Mouse (Mus musculus) olfactory bulb, adult 2 months (tissue): ENCODE data around the gene Thrap3.

Experiments used
- CTCF ChIP-seq: fragments of 200-500 bp; IDR thresholded peaks from 2 replicates; pipeline ENCODE4 v1.5.1; 2012; ENCODE audit warnings: low read depth, mild to moderate bottlenecking, low read length, moderate library complexity; ENCODE audit not compliant: insufficient read depth
- POLR2A ChIP-seq: fragments of 200-500 bp; IDR thresholded peaks from 2 replicates; pipeline ENCODE4 v1.6.1; 2012; ENCODE audit warnings: mild to moderate bottlenecking, low read depth, low read length, moderate library complexity; ENCODE audit not compliant: insufficient read depth

DNA sequence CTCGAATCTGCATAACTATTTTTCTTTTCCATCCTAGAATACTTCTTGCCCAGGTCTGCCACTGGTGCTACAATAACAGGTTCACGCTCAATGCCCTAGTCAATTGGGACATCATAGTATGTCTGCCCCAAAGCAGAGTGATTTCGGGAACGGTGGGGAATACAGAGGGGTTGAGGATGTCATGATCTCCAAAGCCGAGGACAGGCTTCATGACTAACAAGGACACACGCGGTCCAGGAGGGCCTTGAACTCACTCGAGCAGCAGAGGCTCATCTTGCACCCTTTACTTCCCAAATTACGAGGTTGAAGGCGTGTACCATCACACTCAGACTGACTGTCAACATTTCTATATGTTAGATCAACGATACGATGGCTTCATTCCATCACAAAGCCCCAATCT lies 24.1 kb upstream of the Thrap3 start:
- TF ChIP-seq CTCF (no peak), POLR2A (no peak)
